Mouse (Mus musculus): ENCODE results near the gene Iqschfp. TPM values are rescaled to one million over a fixed set of nuclear protein-coding genes. Genes with fewer than 3 reads are reported as not detected.

Iqschfp gene
- total and polyA plus RNA-seq, 2 experiments: not detected

- no peak overlapping the region for H3K4me3 ChIP-seq (ENCODE audit: insufficient read depth, low read depth, low read length)
- H3K36me3 ChIP-seq (ENCODE audit: control insufficient read depth, insufficient read depth, low read length): no peaks in the 10 kb centered on the region
- 79% methylated on average over 6 of the region's 6 CpGs for WGBS
- no peak overlapping the region for H3K9ac ChIP-seq (ENCODE audit: low read depth, low read length)
- H3K79me2 ChIP-seq (ENCODE audit: control insufficient read depth, insufficient read depth, low read length): no peaks in the 10 kb centered on the region
- TF ChIP-seq POLR2A (IDR thresholded peaks at IDR 0.05; ENCODE audit: extremely low read depth, insufficient read depth, low read length): no peak
- TF ChIP-seq CTCF (IDR thresholded peaks at IDR 0.05; ENCODE audit: low read depth, low read length): no peak
- H3K27me3 ChIP-seq (ENCODE audit: control insufficient read depth, insufficient read depth, low read length): no peaks in the 10 kb centered on the region
- DNase-seq (ENCODE audit: extremely low read depth, low read depth, low spot score): no peak
- no peak overlapping the region for H3K27ac ChIP-seq (replicated peaks; ENCODE audit: insufficient read depth, low read depth, low read length)
- no peaks in the 10 kb centered on the region for H3K4me1 ChIP-seq (ENCODE audit: control insufficient read depth, insufficient read depth, low read length)
Observed at GRCm38 (mm10) chr3:68646387-68647130, 754.5 kb downstream of the Iqschfp start.

DNA sequence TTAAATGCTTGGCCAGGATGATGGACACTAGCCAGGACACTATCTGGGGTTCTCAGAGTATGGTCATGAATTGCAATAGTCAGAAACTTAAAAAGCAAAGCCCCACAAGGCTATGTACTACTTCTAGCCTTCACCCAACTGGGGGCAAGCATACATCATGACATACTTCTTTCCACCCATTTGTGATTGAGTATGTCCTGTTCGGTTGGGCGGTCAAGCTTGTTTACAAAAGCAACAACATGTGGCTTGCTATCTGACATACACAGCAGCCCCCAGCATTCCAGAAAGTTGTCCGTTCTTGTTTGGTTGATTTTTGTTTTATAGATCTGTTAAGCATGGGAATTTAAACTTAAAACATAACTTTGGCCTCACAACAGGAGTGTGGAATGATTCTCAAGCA, 755.2 kb downstream of the Iqschfp start:
- Histone ChIP-seq H3K27ac (replicated peaks; ENCODE audit: insufficient read depth, low read depth, low read length) (no peak overlapping the region), H3K4me1 (ENCODE audit: control insufficient read depth, insufficient read depth, low read length) (no peaks in the 10 kb centered on the region), H3K27me3 (ENCODE audit: control insufficient read depth, insufficient read depth, low read length) (no peaks in the 10 kb centered on the region), H3K79me2 (ENCODE audit: control insufficient read depth, insufficient read depth, low read length) (no peaks in the 10 kb centered on the region), H3K36me3 (ENCODE audit: control insufficient read depth, insufficient read depth, low read length) (no peaks in the 10 kb centered on the region), H3K4me3 (ENCODE audit: insufficient read depth, low read depth, low read length) (no peak overlapping the region), H3K9ac (ENCODE audit: low read depth, low read length) (no peak overlapping the region)
- no peak for DNase-seq (ENCODE audit: extremely low read depth, low read depth, low spot score)
- 96% methylated on average over 3 of the region's 3 CpGs for WGBS
- TF ChIP-seq CTCF (IDR thresholded peaks at IDR 0.05; ENCODE audit: low read depth, low read length) (no peak), POLR2A (IDR thresholded peaks at IDR 0.05; ENCODE audit: extremely low read depth, insufficient read depth, low read length) (no peak)

DNA sequence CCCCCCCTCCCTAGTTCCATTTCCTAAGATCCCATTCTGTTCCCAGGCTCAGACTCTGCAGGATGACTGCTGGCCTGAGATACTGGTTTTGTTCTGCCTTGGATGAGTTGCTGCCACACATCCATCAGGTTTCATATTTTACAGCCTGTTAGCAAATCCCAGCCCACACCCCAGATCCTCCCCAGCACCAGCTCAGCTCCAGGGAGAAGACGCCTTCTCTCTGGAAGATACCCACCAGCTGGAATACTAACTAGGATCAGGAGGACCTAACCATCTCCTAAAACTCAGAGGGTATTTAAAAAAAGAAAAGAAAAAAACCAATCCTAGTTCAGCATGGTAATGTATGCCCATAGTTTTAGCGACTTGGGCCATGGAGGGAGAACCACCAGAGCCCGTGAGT, 758.2 kb downstream of the Iqschfp start:
- H3K27me3 ChIP-seq (ENCODE audit: control insufficient read depth, insufficient read depth, low read length): no peaks in the 10 kb centered on the region
- H3K27ac ChIP-seq (replicated peaks; ENCODE audit: insufficient read depth, low read depth, low read length): no peak overlapping the region
- no peak for TF ChIP-seq CTCF (IDR thresholded peaks at IDR 0.05; ENCODE audit: low read depth, low read length)
- no peak for TF ChIP-seq POLR2A (IDR thresholded peaks at IDR 0.05; ENCODE audit: extremely low read depth, insufficient read depth, low read length)
- no peaks in the 10 kb centered on the region for H3K4me1 ChIP-seq (ENCODE audit: control insufficient read depth, insufficient read depth, low read length)
- 92% methylated on average over 3 of the region's 3 CpGs for WGBS
- DNase-seq (ENCODE audit: extremely low read depth, low read depth, low spot score): no peak
- H3K36me3 ChIP-seq (ENCODE audit: control insufficient read depth, insufficient read depth, low read length): no peaks in the 10 kb centered on the region
- no peak overlapping the region for H3K9ac ChIP-seq (ENCODE audit: low read depth, low read length)
- no peak overlapping the region for H3K4me3 ChIP-seq (ENCODE audit: insufficient read depth, low read depth, low read length)
- H3K79me2 ChIP-seq (ENCODE audit: control insufficient read depth, insufficient read depth, low read length): no peaks in the 10 kb centered on the region

DNA sequence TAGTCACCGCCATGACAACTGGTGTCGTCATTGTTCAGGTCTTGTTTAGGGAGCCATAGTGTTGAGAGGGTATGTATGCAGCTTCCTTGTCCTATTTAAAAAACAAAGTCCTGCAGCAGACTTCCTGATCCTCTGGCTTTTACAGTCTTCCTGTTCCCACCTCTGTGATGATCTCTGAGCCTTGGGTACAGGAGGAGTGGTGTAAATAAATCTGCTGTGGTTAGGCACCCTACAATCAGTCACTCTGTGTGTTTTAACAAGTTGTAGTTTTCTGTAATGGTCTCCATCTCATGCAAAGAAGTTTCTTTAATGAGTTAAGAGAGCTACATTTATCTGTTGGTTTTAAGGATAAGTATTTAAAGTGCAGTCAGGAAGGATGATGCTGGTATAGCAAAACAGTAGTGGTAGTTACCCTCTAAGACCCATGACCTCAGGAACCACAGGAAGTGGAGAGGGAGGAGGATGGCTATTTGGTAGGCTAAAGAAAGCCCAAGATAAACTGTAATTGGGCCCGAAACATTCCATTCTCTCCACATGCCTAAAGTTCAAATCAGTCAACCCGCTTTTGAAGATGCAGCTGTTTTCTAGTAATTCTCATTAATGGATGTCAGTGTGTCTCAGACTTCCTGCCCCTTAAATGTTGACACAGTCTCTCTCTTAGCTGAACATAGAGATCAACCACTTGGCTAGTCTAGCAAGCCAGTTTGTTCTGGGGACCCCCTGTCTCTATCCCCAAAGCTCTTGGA, 764.7 kb downstream of the Iqschfp start:
- H3K4me3 ChIP-seq (ENCODE audit: insufficient read depth, low read depth, low read length): no peak overlapping the region
- TF ChIP-seq CTCF (IDR thresholded peaks at IDR 0.05; ENCODE audit: low read depth, low read length) (no peak), POLR2A (IDR thresholded peaks at IDR 0.05; ENCODE audit: extremely low read depth, insufficient read depth, low read length) (no peak)
- no peak overlapping the region for H3K9ac ChIP-seq (ENCODE audit: low read depth, low read length)
- H3K36me3 ChIP-seq (ENCODE audit: control insufficient read depth, insufficient read depth, low read length): no peaks in the 10 kb centered on the region
- no peaks in the 10 kb centered on the region for H3K79me2 ChIP-seq (ENCODE audit: control insufficient read depth, insufficient read depth, low read length)
- no peaks in the 10 kb centered on the region for H3K4me1 ChIP-seq (ENCODE audit: control insufficient read depth, insufficient read depth, low read length)
- DNase-seq (ENCODE audit: extremely low read depth, low read depth, low spot score): peak; percentile 21
- no peaks in the 10 kb centered on the region for H3K27me3 ChIP-seq (ENCODE audit: control insufficient read depth, insufficient read depth, low read length)
- no peak overlapping the region for H3K27ac ChIP-seq (replicated peaks; ENCODE audit: insufficient read depth, low read depth, low read length)
- WGBS: 77% methylated on average over 4 of the region's 4 CpGs

GRCm38 (mm10) chr3:68657589-68658245, 765.7 kb downstream of the Iqschfp start:
- no peak overlapping the region for H3K4me3 ChIP-seq (ENCODE audit: insufficient read depth, low read depth, low read length)
- H3K79me2 ChIP-seq (ENCODE audit: control insufficient read depth, insufficient read depth, low read length): no peaks in the 10 kb centered on the region
- H3K9ac ChIP-seq (ENCODE audit: low read depth, low read length): no peak overlapping the region
- DNase-seq (ENCODE audit: extremely low read depth, low read depth, low spot score): no peak
- no peaks in the 10 kb centered on the region for H3K36me3 ChIP-seq (ENCODE audit: control insufficient read depth, insufficient read depth, low read length)
- WGBS: 40% methylated on average over 9 of the region's 9 CpGs
- TF ChIP-seq POLR2A (IDR thresholded peaks at IDR 0.05; ENCODE audit: extremely low read depth, insufficient read depth, low read length) (no peak), CTCF (IDR thresholded peaks at IDR 0.05; ENCODE audit: low read depth, low read length) (no peak)
- H3K27ac ChIP-seq (replicated peaks; ENCODE audit: insufficient read depth, low read depth, low read length): no peak overlapping the region
- H3K4me1 ChIP-seq (ENCODE audit: control insufficient read depth, insufficient read depth, low read length): no peaks in the 10 kb centered on the region
- no peaks in the 10 kb centered on the region for H3K27me3 ChIP-seq (ENCODE audit: control insufficient read depth, insufficient read depth, low read length)
